Mouse (Mus musculus) spleen, embryonic (tissue): ENCODE data around the gene Bcl11b.

Experiments
- CTCF ChIA-PET: fragments of 350-600 bp; sonication (Branson Sonifier 250); formaldehyde crosslinking; loops from one replicate; lab custom pipeline; 2022; lab: Charles Lee

The Bcl11b gene

GRCm38 (mm10) chr12:107903949-107904348 is 99.5 kb downstream of the Bcl11b start:
- CTCF ChIA-PET: no interaction called here

- CTCF ChIA-PET: no interaction called here
Measured at GRCm38 (mm10) chr12:107891449-107891848, 112.0 kb downstream of the Bcl11b start.

GRCm38 (mm10) chr12:107890326-107890725 is 113.1 kb downstream of the Bcl11b start:
- CTCF ChIA-PET: no interaction called here

- CTCF ChIA-PET: no interaction called here
Measured at GRCm38 (mm10) chr12:107889841-107890240, 113.6 kb downstream of the Bcl11b start.

- CTCF ChIA-PET: no interaction called here
Measured at GRCm38 (mm10) chr12:107888646-107889045, 114.8 kb downstream of the Bcl11b start.

GRCm38 (mm10) chr12:107888049-107888448 is 115.4 kb downstream of the Bcl11b start:
- CTCF ChIA-PET: interaction anchor here (0.5 kb wide), 1 partner anchor 365 kb away, joined by 8 read pairs; no protein-coding TSS in a partner anchor

GRCm38 (mm10) chr12:107887621-107888020 is 115.8 kb downstream of the Bcl11b start:
- CTCF ChIA-PET: interaction anchor here (0.5 kb wide), 1 partner anchor 364 kb away, joined by 8 read pairs; no protein-coding TSS in a partner anchor

- CTCF ChIA-PET: no interaction called here
Measured at GRCm38 (mm10) chr12:107884330-107885065, 118.9 kb downstream of the Bcl11b start.

- CTCF ChIA-PET: no interaction called here
Measured at GRCm38 (mm10) chr12:107881726-107882125, 121.7 kb downstream of the Bcl11b start.

GRCm38 (mm10) chr12:107880748-107881147 is 122.7 kb downstream of the Bcl11b start:
- CTCF ChIA-PET: no interaction called here

GRCm38 (mm10) chr12:107879114-107879777 is 124.2 kb downstream of the Bcl11b start:
- CTCF ChIA-PET: no interaction called here

- CTCF ChIA-PET: no interaction called here
Measured at GRCm38 (mm10) chr12:107876237-107876636, 127.2 kb downstream of the Bcl11b start.

GRCm38 (mm10) chr12:107874467-107875142 is 128.8 kb downstream of the Bcl11b start:
- CTCF ChIA-PET: no interaction called here

- CTCF ChIA-PET: no interaction called here
Measured at GRCm38 (mm10) chr12:107869526-107870050, 133.8 kb downstream of the Bcl11b start.

GRCm38 (mm10) chr12:107868291-107868690 is 135.1 kb downstream of the Bcl11b start:
- CTCF ChIA-PET: no interaction called here
